Mouse (Mus musculus) mammary gland, adult 2 months (tissue): ENCODE data around the gene Siae. TPM values are rescaled to one million over a fixed set of nuclear protein-coding genes. Genes with fewer than 3 reads are reported as not detected.

Experiments used
- polyA plus RNA-seq: library from polyadenylated mRNA; depleted of rRNA; stranded (reverse); fragments of >200 nt; gene quantifications from 2 replicates; pipeline ENCODE4 v1.2.3, GENCODE M21; 2012; ENCODE audit warnings: low replicate concordance; rRNA removed

The Siae gene
- 6.1 and 17.9 TPM in 2 replicates for polyA plus RNA-seq

DNA sequence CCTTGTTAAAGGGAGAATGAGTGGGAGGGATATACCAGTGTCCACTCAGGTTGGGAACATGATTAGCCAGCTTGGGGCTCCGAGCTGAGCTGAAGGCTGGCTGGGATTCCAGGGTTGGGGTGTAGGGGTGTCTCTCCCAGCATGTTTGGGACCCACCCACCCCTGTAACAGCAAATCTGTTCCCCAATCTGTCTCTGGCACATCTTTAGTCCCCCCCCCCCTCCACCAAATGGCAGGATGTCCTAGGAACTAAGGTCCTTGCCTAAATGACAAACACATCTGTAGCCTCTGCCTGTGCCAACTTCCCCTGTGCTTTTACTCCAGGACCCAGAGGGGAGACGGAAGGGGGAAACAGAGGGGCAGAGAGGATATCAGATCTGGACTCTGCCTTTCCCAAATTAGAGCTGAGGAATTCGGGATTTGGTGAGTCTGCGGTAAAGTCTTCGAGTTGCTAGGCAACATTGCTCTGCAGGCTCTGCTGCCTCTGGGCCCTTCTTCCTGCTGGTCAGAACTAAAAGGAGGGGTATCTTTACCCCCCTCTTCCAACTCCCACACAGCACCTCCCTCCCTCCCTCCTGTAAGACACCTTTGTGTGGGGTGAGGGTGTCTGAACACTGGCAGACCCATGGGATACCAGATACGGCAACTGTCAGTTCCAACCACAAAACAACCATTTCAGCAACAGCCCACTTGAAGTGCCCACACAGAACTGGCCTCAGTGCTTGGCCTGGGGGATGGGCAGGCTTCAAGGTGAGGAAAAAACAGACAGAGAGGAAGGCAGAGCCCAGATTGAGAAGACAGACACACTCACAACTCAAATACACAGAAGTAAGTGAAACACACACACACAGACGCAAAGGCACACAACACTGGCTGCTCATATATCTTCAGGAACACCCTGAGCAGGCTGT is at the start of gene Siae:
TSS of gene Siae (plus strand) at position 861 of the 911 bp plus-strand sequence.

GRCm38 (mm10) chr9:37527396-37528224 is 27.9 kb upstream of the Siae start, which contains the start of gene Esam:
Gene Esam (plus strand): TSS chr9:37528078.

GRCm38 (mm10) chr9:37539170-37540025 is 16.1 kb upstream of the Siae start, which contains the start of gene Vsig2:
Gene Vsig2 (plus strand): TSS chr9:37539255.

DNA sequence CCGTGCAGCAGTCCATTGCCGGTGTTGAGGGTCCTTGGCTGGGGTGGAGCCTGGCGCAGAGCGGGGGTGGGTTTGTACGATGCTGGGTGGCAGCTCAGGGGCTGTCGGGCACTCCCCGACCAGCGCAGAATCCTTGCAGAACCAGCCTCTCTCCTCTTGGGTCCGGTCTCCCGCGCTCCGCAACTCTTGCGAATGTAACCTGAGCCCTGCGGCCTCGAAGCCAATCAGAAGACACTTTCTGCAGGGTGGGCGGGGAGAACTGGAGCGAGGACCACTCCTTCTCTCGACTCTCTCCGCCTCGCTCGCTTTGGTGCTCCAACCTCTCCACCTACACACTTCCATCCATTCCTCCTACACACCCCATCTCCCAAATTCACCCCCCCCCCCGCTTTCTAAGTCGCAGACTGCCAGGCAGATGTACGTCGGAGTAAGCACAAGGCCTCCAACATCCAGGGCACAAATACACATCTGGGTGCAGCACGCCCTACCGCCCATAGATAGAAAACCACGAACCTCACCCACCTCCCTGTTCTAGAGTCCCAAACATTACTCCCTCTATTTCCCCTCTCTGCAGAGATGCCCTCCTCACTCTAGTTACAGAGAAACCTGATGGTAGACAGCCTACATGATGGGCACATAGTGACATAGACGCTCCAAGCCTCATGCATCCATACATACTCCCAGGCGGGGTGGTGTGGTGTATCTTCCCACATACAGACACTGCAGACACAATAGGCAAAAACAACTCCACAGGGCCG is 2.8 kb upstream of the Siae start, which contains the start of gene Nrgn:
TSS of gene Nrgn (minus strand) at position 369 of the 758 bp plus-strand sequence.

GRCm38 (mm10) chr9:37613182-37613910 is 57.8 kb downstream of the Siae start, which contains the start of gene Spa17:
Gene Spa17 (minus strand): TSS chr9:37613722.

GRCm38 (mm10) chr9:37656931-37657481 is 101.5 kb downstream of the Siae start, which contains the start of gene Tbrg1:
Gene Tbrg1 (minus strand): TSS chr9:37657312.

GRCm38 (mm10) chr9:37669115-37669514 is 113.6 kb downstream of the Siae start, which contains the start of gene Panx3:
Gene Panx3 (minus strand): TSS chr9:37669235.

Other genes with a start within 250 kb of the Siae start
- 0.83 and 4.2 TPM in 2 replicates for gene Ccdc15, start 207.3 kb upstream of the Siae start, polyA plus RNA-seq
- 0.50 and 0.59 TPM in 2 replicates for gene Hepacam, start 188.3 kb upstream of the Siae start, polyA plus RNA-seq
- 48.2 and 50.0 TPM in 2 replicates for gene Robo4, start 153.8 kb upstream of the Siae start, polyA plus RNA-seq
- gene Robo3, start 122.5 kb upstream of the Siae start, polyA plus RNA-seq = 0.07 and 0.13 TPM in 2 replicates
- 18.1 and 21.3 TPM in 2 replicates for gene Msantd2, start 66.4 kb upstream of the Siae start, polyA plus RNA-seq
- 59.3 and 80.1 TPM in 2 replicates for gene Esam, start 27.6 kb upstream of the Siae start, polyA plus RNA-seq
- 12.1 and 19.5 TPM in 2 replicates for gene Vsig2, start 16.4 kb upstream of the Siae start, polyA plus RNA-seq
- gene Nrgn, start 2.8 kb upstream of the Siae start, polyA plus RNA-seq = 3.0 and 8.3 TPM in 2 replicates
- gene Spa17, start 58.0 kb downstream of the Siae start, polyA plus RNA-seq = 0.70 TPM in 1 of 2 replicates, not detected in the other
- gene Tbrg1, start 101.6 kb downstream of the Siae start, polyA plus RNA-seq = 32.2 and 57.9 TPM in 2 replicates
- gene Panx3, start 113.5 kb downstream of the Siae start, polyA plus RNA-seq = 0.46 TPM in 1 of 2 replicates, not detected in the other
- not detected in 2 replicates for gene Olfr160, start 160.6 kb downstream of the Siae start, polyA plus RNA-seq
- gene Olfr874, start 189.4 kb downstream of the Siae start, polyA plus RNA-seq = not detected in 2 replicates
- gene Olfr875, start 216.2 kb downstream of the Siae start, polyA plus RNA-seq = not detected in 2 replicates
- gene Olfr876, start 247.3 kb downstream of the Siae start, polyA plus RNA-seq = not detected in 2 replicates